Mouse (Mus musculus): ENCODE results near the gene Creb5.

Creb5 gene

GRCm38 (mm10) chr6:53490917-53491316, 203.8 kb downstream of the Creb5 start:
- no peak for DNase-seq (ENCODE audit: low read depth, low spot score)

- no peak for DNase-seq (ENCODE audit: low read depth, low spot score)
These were observed 204.3 kb downstream of the Creb5 start for GRCm38 (mm10) chr6:53491331-53491730.

- DNase-seq (ENCODE audit: low read depth, low spot score), result no peak
These were observed 206.8 kb downstream of the Creb5 start for GRCm38 (mm10) chr6:53493864-53494263.

- no peak for DNase-seq (ENCODE audit: low read depth, low spot score)
These were observed 208.6 kb downstream of the Creb5 start for GRCm38 (mm10) chr6:53495667-53496066.

- DNase-seq (ENCODE audit: low read depth, low spot score), result no peak
These were observed 209.3 kb downstream of the Creb5 start for GRCm38 (mm10) chr6:53496325-53496753.

GRCm38 (mm10) chr6:53497904-53498536, 210.9 kb downstream of the Creb5 start:
- DNase-seq (ENCODE audit: low read depth, low spot score), result no peak

- no peak for DNase-seq (ENCODE audit: low read depth, low spot score)
These were observed 212.7 kb downstream of the Creb5 start for GRCm38 (mm10) chr6:53499621-53500295.

- no peak for DNase-seq (ENCODE audit: low read depth, low spot score)
These were observed 214.2 kb downstream of the Creb5 start for GRCm38 (mm10) chr6:53501236-53501635.

GRCm38 (mm10) chr6:53506947-53507564, 220.0 kb downstream of the Creb5 start:
- no peak for DNase-seq (ENCODE audit: low read depth, low spot score)

- no peak for DNase-seq (ENCODE audit: low read depth, low spot score)
These were observed 221.9 kb downstream of the Creb5 start for GRCm38 (mm10) chr6:53508847-53509494.

GRCm38 (mm10) chr6:53510005-53510404, 222.9 kb downstream of the Creb5 start:
- no peak for DNase-seq (ENCODE audit: low read depth, low spot score)

GRCm38 (mm10) chr6:53512226-53512625, 225.2 kb downstream of the Creb5 start:
- no peak for DNase-seq (ENCODE audit: low read depth, low spot score)

- no peak for DNase-seq (ENCODE audit: low read depth, low spot score)
These were observed 226.3 kb downstream of the Creb5 start for GRCm38 (mm10) chr6:53513380-53513779.

- DNase-seq (ENCODE audit: low read depth, low spot score), result no peak
These were observed 227.8 kb downstream of the Creb5 start for GRCm38 (mm10) chr6:53514862-53515261.

- DNase-seq (ENCODE audit: low read depth, low spot score), result no peak
These were observed 228.5 kb downstream of the Creb5 start for GRCm38 (mm10) chr6:53515611-53516010.

GRCm38 (mm10) chr6:53517371-53517945, 230.4 kb downstream of the Creb5 start:
- no peak for DNase-seq (ENCODE audit: low read depth, low spot score)

GRCm38 (mm10) chr6:53523743-53524497, 236.8 kb downstream of the Creb5 start:
- DNase-seq (ENCODE audit: low read depth, low spot score), result no peak

GRCm38 (mm10) chr6:53526460-53526859, 239.4 kb downstream of the Creb5 start:
- no peak for DNase-seq (ENCODE audit: low read depth, low spot score)

GRCm38 (mm10) chr6:53530742-53531141, 243.7 kb downstream of the Creb5 start:
- DNase-seq (ENCODE audit: low read depth, low spot score), result peak; percentile 2

- no peak for DNase-seq (ENCODE audit: low read depth, low spot score)
These were observed 244.4 kb downstream of the Creb5 start for GRCm38 (mm10) chr6:53531461-53531860.

GRCm38 (mm10) chr6:53537530-53537929, 250.5 kb downstream of the Creb5 start:
- DNase-seq (ENCODE audit: low read depth, low spot score), result peak; percentile 5

Measured in telencephalon, adult 2 months (tissue).